Comparison of ENCODE assay signal across 19 mouse cellular contexts in genomic region chr9:47240950-47241349, GRCm38 (mm10).
A peak's percentile ranks its signal among the peaks of the same experiment; 100 is the strongest.
DNase-seq lines count a peak whose midpoint lies in the region; TF ChIP-seq lines count a peak whose summit lies in the region.
"Had no signal": no experiment of that assay in that cellular context is flagged by ENCODE, and none has a peak within 500 bp of the region (broad histone marks: within the 10 kb centered on the region; RNA-seq: fewer than 3 reads in every experiment).

No protein-coding gene starts in this region.

- 12% methylated on average over 8 of the region's 8 CpGs for WGBS in cerebellum, adult 2 months

- H3K4me1 ChIP-seq in cerebellum, adult 2 months (ENCODE audit: control insufficient read depth, insufficient read depth, low read length), result peaks cover 14% of the 10 kb centered on the region
- H3K4me1 ChIP-seq: forebrain, embryonic 12.5 days; neural tube, embryonic 13.5 days had no signal

- no peak for TF ChIP-seq POLR2A in cerebellum, adult 2 months (IDR thresholded peaks at IDR 0.05; ENCODE audit: borderline replicate concordance, insufficient read depth, low read length)

- peak; percentile 38 to 64 for DNase-seq in heart, adult 18-20 months
- DNase-seq in heart, postnatal 25 days (ENCODE audit: low spot score), result no peak
- peak; percentile 90 for DNase-seq in brain, adult 2 months (ENCODE audit: low read depth, low spot score)
- peak; percentile 92 to 95 for DNase-seq in cerebellum, adult 2 months
- DNase-seq in cerebellum, postnatal 4 days (ENCODE audit: low spot score in 2 of 2), result peak; percentile 35 to 79
- DNase-seq in spleen, adult 18-20 months, result no peak
- DNase-seq in gastrocnemius, postnatal 10 days, result no peak
- no peak for DNase-seq in left cerebral cortex, adult 11 months (ENCODE audit: low spot score)
- DNase-seq: adrenal gland, postnatal 36 days; B cell, adult 2 months; kidney, postnatal 4 days; lung, adult 2 months; lung, postnatal 36 days; right cerebral cortex, postnatal 14 days had no signal

- TF ChIP-seq CTCF in cerebellum, adult 2 months (IDR thresholded peaks at IDR 0.05; ENCODE audit: borderline replicate concordance, insufficient read depth, low read depth, low read length), result no peak

- intact Hi-C loops in heart, postnatal 25 days (cut with DNase I), result no loop called here

- H3K4me3 ChIP-seq in cerebellum, adult 2 months (replicated peaks; ENCODE audit: insufficient read depth, low read depth, low read length), result no peak overlapping the region
- H3K4me3 ChIP-seq: forebrain, embryonic 12.5 days; hindbrain, embryonic 10.5 days; midbrain, embryonic 10.5 days; neural tube, embryonic 13.5 days had no signal

- no peak overlapping the region for H3K27ac ChIP-seq in cerebellum, adult 2 months (ENCODE audit: insufficient read depth, low read length)
- H3K27ac ChIP-seq: forebrain, embryonic 12.5 days; hindbrain, embryonic 10.5 days; midbrain, embryonic 10.5 days; neural tube, embryonic 13.5 days had no signal

- H3K27me3 ChIP-seq in cerebellum, adult 2 months (ENCODE audit: control insufficient read depth, insufficient read depth, low read length), result no peaks in the 10 kb centered on the region
- H3K27me3 ChIP-seq: forebrain, embryonic 12.5 days; neural tube, embryonic 13.5 days; Patski had no signal

Comparison
In these comparisons a context has a peak if more than half of its experiments do, and no peak if none do; other contexts are left out.
1. DNase-seq: peak in heart, adult 18-20 months (2 of 2), brain, adult 2 months (single experiment), cerebellum, adult 2 months (2 of 2) and cerebellum, postnatal 4 days (2 of 2); none in heart, postnatal 25 days (single experiment), spleen, adult 18-20 months (0 of 2), gastrocnemius, postnatal 10 days (single experiment) and left cerebral cortex, adult 11 months (single experiment).